Comparison of ENCODE assay signal across 10 mouse cellular contexts in the genomic region with DNA sequence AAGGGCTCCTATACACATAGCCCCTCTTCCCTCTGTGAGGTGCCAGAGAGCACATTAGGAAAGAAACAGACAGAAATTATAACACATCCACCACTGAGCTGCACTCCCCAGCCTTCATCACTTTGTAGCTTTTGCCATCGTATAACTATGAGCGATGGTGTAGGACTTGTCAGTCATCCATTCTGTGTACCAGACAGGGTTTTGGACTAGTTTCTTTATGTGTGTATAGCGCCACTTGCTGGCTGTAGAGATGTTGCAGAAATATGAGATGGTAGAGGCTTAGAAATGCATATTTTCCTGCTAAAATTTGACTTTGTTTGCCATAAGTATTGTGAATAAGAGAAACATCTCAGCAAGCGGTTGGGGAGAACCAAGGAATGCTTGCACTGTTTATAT. TPM values are rescaled to one million over a fixed set of nuclear protein-coding genes. Genes with fewer than 3 reads are reported as not detected.
A peak's percentile ranks its signal among the peaks of the same experiment; 100 is the strongest.
DNase-seq lines count a peak whose midpoint lies in the region; ATAC-seq lines count a peak whose summit lies in the region.
"Had no signal": no experiment of that assay in that cellular context is flagged by ENCODE, and none has a peak within 500 bp of the region (broad histone marks: within the 10 kb centered on the region; RNA-seq: fewer than 3 reads in every experiment).

No protein-coding gene starts in this region.

- 34% methylated on average over 4 of the region's 4 CpGs for WGBS in heart, embryonic 11.5 days (ENCODE audit: insufficient replicate concordance)

- peak; percentile 91 for DNase-seq in heart, adult 11 months
- DNase-seq in c-Kit-positive CD71-positive TER-119-negative erythroid progenitor cells, embryonic 14.5 days (ENCODE audit: low read depth), result peak; percentile 62
- DNase-seq in frontal cortex, postnatal 36 days (ENCODE audit: low spot score in 2 of 2), result peak; percentile 42 to 74
- peak; percentile 85 for DNase-seq in layer of hippocampus, adult 11-12 months (ENCODE audit: low spot score)
- peak; percentile 63 for DNase-seq in thymus, postnatal 14 days

- H3K36me3 ChIP-seq in heart, embryonic 11.5 days (ENCODE audit: control insufficient read depth, insufficient read depth, low read length), result no peaks in the 10 kb centered on the region

- H3K9ac ChIP-seq in heart, embryonic 11.5 days (ENCODE audit: low read depth, low read length), result no peak overlapping the region

- ATAC-seq in heart, embryonic 11.5 days (replicated peaks; ENCODE audit: insufficient number of reproducible peaks, low FRiP score, low TSS enrichment), result no peak
- ATAC-seq in CD4-positive, CD25-positive, alpha-beta regulatory T cell, adult 4 months, result peak; percentile 65
- ATAC-seq in megakaryocyte progenitor cell, adult 5-6 weeks (replicated peaks; ENCODE audit: poor library complexity), result peak; percentile 86

- no peak overlapping the region for H3K4me2 ChIP-seq in heart, embryonic 11.5 days

- H3K9me3 ChIP-seq in heart, embryonic 11.5 days (replicated peaks; ENCODE audit: control insufficient read depth, low read length), result no peaks in the 10 kb centered on the region

- H3K4me3 ChIP-seq in heart, embryonic 11.5 days (ENCODE audit: low read depth, low read length), result no peak overlapping the region

- H3K27ac ChIP-seq in heart, embryonic 11.5 days (ENCODE audit: low read depth, low read length), result no peak overlapping the region

- H3K4me1 ChIP-seq in heart, embryonic 11.5 days (ENCODE audit: control insufficient read depth, insufficient read depth, low read length), result peaks cover 10% of the 10 kb centered on the region; the same call in 1 of the 2 replicates

- no peaks in the 10 kb centered on the region for H3K27me3 ChIP-seq in heart, embryonic 11.5 days (ENCODE audit: control insufficient read depth, insufficient read depth, low read length)

RNA-seq across cellular contexts. Expression of a gene that starts 42.2 kb away (rescaled TPM):
- 12.0 and 15.2 TPM in 2 replicates for polyA plus RNA-seq in heart, embryonic 11.5 days (2014; fragmentation: Nextera tagmentation; extraction: Ambion mirVana)
- polyA plus RNA-seq in CD4-positive, CD25-positive, alpha-beta regulatory T cell, adult 4 months (2017; shearing (Covaris generic)), result 10 to 100 TPM; 18.9 to 19.9 TPM
- 32.6 TPM in 2 replicates for total RNA-seq in megakaryocyte progenitor cell, adult 5-6 weeks (2015)
- total RNA-seq in megakaryocyte progenitor cell, adult 5-6 weeks (2017), result 11.0 and 11.3 TPM in 2 replicates

RNA-seq across cellular contexts. Expression of a gene that starts 52.3 kb away (rescaled TPM):
- polyA plus RNA-seq in heart, embryonic 11.5 days (2014; fragmentation: Nextera tagmentation; extraction: Ambion mirVana), result not detected in 2 replicates
- not detected for polyA plus RNA-seq in CD4-positive, CD25-positive, alpha-beta regulatory T cell, adult 4 months (2017; shearing (Covaris generic))
- total RNA-seq in megakaryocyte progenitor cell, adult 5-6 weeks (2015), result not detected in 2 replicates
- not detected in 2 replicates for total RNA-seq in megakaryocyte progenitor cell, adult 5-6 weeks (2017)
- total RNA-seq: adrenal gland, postnatal 4 days had no signal
- polyA plus RNA-seq: large intestine, adult 2 months had no signal

RNA-seq across cellular contexts. Expression of a gene that starts 52.5 kb away (rescaled TPM):
- not detected in 2 replicates for polyA plus RNA-seq in heart, embryonic 11.5 days (2014; fragmentation: Nextera tagmentation; extraction: Ambion mirVana)
- not detected for polyA plus RNA-seq in CD4-positive, CD25-positive, alpha-beta regulatory T cell, adult 4 months (2017; shearing (Covaris generic))
- not detected in 2 replicates for total RNA-seq in megakaryocyte progenitor cell, adult 5-6 weeks (2015)
- total RNA-seq in megakaryocyte progenitor cell, adult 5-6 weeks (2017), result not detected in 2 replicates
- total RNA-seq: adrenal gland, postnatal 4 days had no signal
- polyA plus RNA-seq: large intestine, adult 2 months had no signal
